Mouse (Mus musculus) ovary, postnatal 36 days (tissue): ENCODE data around the gene Mpdz.

Experiments used
- DNase-seq: peaks from one replicate; pipeline ENCODE4 v3.0.0; 2022; ENCODE audit warnings: low spot score, mixed read lengths

Mpdz gene

DNA sequence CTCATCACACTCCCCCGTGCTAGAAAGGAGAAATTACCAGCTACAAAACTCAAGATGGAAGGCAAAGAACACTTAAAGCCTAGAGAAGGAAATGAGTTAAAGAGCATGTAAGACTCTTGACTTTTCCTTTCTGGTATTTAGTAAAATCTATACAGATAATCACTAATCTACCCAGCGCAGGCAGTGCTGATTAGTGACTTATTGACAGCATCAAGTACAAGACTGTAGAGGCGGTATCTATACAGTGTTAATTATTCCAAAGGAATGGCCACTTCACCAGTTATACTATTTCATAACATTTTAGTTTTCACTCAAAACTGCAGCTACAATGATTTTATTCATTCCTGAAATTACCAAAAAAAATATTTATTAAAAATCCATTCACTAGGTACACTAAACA is 49.7 kb downstream of the Mpdz start:
- DNase-seq, result no peak

DNA sequence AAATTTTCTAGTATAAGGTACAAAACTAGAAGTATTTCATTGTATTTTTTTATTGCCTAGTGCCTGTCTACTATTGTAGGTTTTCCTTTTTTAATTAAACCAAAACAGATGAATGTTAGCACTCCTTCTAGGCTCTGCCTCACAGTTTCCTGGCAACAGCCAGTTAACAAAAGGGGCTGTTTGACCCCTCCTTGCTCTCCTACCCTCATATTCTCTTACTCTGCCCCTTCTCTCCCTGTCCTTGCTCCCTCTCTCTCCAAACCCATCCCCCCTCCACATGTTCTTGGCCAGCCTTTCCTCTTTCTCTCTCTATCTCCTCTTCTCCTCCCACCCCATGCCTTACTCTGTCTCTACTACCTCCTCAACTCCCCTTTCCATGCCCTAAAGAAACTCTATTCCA is 53.4 kb downstream of the Mpdz start:
- no peak for DNase-seq

DNA sequence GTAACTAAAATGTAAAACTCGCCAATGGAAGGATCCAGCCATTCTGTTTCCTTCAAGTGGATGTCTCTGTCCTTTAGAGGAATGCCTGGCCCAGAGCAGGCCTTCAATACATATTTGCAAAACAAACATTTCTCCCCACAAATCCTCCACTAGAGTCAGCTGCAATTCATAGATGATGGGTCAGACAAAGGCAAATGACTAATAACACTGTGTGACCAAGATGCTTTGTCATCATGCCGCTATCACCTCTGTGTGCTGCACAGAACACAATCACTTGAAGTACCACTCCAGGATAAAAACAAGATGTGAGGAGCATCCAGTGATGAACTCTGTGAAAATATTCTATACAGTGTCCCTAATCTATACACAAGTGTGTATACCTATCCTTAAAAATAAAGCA is 55.0 kb downstream of the Mpdz start:
- DNase-seq, result no peak

DNA sequence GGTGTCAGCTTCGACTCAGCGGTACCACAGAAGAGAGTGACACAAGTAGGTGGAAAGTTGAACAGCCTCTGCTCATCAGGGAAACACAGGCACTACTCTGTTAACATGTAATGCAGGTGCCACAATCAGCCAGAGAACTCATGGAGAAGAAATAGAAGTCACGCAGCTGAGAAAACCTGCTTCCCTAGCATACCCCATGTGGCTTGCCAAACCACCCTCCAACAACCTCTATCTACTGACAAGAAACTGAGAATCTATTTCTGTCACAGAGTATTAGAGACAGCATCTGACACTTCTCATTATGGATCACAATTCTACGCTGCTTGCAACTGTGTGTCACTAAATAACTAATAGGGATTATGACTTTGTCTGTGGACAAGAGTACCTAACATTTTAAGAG is 70.3 kb downstream of the Mpdz start:
- DNase-seq, result no peak

GRCm38 (mm10) chr4:81351368-81351767 is 91.2 kb downstream of the Mpdz start:
- no peak for DNase-seq

GRCm38 (mm10) chr4:81348646-81349045 is 94.0 kb downstream of the Mpdz start:
- no peak for DNase-seq

DNA sequence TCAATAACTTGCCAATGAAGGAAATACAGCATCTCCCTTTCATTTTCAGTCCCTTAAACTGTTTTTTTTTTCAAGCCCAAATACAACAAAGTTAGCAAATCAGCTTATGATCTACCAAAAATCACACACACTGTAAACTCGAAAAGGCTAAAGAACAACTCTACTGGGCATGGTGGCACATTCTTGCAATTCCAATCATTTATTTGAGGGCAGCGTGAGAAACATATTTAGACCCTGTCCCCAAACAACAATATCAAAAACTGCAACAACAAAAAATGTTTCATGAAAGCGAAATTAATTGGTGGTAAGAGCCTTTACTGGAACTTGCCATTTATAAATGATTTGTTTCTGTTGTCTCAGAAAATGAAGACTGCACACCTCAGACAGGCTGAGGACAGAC is 97.5 kb downstream of the Mpdz start:
- no peak for DNase-seq

DNA sequence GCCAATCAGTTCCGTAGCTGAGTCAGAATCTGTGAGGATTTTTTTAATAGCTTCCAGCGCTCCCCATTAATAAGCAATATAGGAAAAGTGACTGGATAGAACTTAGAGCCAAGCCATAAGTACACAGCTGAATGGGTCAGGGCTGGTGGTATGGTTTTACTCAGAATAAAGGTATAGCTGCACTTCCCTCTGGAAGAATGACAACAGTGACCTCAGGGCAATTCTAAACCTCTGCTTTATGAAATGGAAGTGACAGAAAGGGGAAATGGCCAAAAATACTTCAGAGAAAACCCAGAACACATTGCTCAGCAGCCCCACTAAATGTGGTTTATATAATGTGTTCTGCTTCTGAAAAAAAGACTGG is 109.0 kb downstream of the Mpdz start:
- no peak for DNase-seq

DNA sequence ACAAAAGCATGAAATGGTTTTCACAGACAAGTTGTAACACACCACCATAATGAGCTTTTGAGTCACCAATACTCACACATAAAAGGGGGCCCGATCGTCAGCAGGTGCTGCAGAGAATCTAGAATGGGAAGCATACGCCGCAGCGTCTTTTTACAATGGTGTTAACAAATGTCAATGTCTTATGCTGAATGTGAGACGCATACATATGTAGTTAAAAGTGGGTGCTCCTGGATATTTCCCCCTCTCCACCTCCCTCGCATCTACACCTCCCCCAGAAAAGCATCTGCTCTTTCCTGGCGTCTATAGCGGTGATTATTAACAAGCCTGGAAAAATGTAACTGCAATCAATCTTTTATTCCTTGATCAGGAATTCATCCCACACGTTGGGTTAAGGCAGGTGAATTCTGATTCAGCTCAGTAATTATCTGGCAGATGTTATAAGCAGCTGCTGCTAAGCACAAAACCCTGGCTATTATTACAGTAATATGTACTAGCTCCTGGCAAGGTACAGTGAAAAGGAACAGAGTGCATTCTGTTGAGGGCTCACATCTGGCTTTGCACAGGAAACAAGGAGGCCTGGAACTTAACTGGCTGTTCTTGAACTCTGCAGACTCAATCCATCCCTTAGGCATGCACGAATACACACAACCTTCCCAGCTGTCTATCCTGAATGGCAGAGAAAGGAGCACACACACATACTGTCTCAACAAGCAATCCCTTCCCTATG is 109.6 kb downstream of the Mpdz start:
- no peak for DNase-seq

- DNase-seq, result no peak
Observed at GRCm38 (mm10) chr4:81332439-81332841, 110.2 kb downstream of the Mpdz start.

- no peak for DNase-seq
Observed at GRCm38 (mm10) chr4:81327694-81328093, 114.9 kb downstream of the Mpdz start.

- no peak for DNase-seq
Observed at GRCm38 (mm10) chr4:81323853-81324252, 118.8 kb downstream of the Mpdz start.

- no peak for DNase-seq
Observed at GRCm38 (mm10) chr4:81322232-81322631, 120.4 kb downstream of the Mpdz start.

DNA sequence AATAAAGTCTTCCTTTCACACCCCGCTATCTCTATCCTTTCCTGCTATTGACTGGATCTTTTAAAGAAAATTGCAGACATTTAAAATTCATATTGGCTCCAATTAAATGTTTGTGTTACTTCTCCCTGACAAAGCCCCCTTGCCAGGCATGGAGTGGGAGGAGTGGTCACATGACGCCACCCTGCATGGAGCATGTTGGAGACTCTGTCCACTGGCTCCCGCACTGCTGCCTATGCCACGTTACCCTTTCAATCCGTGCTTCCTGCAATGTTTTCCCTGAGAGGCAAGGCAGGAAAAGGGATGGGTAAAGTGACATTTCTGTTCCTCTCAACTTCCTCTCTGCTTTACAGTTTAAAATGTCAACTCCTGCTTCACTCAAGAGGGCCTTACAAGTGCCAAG is 128.0 kb downstream of the Mpdz start:
- DNase-seq, result no peak

DNA sequence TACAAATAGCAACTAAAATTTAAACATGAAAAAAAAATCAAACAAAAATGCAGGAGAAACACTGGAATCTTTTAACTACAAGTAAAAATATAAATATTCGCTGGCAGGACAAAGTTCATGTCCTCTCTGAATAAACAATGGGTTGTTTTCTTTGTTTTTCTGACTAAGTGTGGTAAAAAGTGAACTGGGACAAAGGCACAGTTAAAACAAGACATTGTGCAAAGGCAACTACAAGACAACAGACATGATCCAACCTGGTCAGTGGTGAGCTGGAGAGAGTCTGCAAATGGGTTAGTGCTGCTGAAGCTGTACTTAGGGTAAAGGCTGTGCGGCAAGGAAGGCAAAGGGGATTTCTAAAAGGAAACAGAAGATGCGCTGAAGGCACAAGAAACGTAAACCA is 129.4 kb downstream of the Mpdz start:
- DNase-seq, result no peak

DNA sequence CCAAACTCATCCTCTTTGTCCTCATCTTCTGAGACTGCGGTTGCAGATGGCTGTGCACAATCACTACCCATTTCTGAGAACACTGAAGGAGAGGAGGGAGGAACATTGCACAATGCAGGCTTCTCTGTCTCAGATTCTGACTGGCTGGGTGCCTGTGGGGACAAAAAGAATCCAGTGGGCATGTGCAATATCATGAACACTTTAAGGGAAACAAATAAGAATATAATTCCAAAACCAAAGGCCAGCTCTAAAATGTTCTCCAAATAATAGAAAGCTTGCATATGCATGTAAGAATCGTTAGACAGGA is 132.5 kb downstream of the Mpdz start:
- peak; percentile 5 for DNase-seq

DNA sequence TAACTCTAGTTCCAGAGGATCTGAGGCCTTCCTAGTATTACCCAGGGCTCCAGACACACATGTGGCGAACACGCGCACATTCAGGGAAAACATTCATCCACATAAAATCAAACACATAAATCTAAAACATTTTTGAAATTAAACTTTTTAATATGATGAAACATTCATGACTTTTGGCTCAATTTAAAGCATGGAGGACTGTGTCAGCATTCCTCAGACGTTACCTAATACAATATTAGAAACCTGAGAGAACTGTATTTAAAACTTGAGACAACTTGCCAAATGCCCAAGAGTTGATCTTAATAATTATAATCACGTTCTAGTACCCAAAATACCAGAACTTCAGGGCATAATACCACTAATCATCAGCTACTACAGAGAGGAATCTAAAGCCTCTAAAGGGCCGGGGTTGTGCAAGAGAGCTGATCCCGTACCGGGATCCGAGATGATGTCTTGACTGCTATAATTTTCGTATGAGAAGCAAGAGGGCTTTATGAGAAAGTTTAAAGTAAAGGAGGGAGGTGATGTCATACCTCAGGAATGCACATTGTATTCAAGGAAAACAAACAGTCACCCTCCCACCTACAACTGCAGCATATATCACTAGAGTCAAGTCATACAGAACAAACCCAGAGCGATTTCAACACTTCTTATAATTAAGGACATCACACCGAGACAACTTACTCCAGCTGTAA is 133.0 kb downstream of the Mpdz start:
- no peak for DNase-seq

GRCm38 (mm10) chr4:81307596-81308265 is 134.9 kb downstream of the Mpdz start:
- no peak for DNase-seq

GRCm38 (mm10) chr4:81302056-81302455 is 140.6 kb downstream of the Mpdz start:
- no peak for DNase-seq

DNA sequence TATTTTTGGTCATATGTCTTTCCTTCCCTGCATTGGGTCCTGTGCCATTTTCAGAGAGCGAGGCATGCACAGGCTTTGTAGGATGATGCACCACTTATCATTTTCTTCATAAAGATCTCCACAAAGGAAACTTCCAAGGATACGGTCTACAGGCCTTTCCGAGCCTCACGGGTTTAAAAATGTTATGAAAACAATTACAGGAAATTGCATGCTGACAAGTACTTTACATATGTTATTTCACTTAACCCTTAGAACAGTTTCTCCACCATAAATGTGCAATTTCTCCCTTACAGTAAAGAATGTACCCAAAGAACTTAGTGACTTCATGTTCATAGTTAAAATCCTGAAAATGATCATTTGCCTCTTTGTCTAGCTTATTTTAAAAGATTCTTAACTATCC is 144.2 kb downstream of the Mpdz start:
- no peak for DNase-seq

DNA sequence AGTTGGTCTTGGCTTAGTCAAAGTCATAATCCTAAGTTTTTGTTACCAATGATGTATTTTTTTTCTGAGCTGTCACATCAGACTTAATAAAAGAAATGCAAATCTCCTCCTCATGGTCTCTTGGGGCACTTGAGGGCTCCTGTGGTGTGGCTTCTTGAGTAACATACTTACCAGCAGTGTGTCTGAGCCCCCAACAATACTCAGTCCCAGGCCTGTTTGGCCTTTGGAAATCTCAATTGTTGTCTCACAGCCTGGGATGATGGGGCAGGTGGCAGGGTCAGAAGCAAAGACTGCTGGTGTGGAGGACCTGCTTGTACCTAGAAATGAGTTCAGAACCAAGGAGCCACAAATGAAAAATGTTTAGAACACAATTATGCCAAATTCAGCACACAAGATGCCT is 149.3 kb downstream of the Mpdz start:
- no peak for DNase-seq

GRCm38 (mm10) chr4:81285564-81285963 is 157.1 kb downstream of the Mpdz start:
- DNase-seq, result no peak

DNA sequence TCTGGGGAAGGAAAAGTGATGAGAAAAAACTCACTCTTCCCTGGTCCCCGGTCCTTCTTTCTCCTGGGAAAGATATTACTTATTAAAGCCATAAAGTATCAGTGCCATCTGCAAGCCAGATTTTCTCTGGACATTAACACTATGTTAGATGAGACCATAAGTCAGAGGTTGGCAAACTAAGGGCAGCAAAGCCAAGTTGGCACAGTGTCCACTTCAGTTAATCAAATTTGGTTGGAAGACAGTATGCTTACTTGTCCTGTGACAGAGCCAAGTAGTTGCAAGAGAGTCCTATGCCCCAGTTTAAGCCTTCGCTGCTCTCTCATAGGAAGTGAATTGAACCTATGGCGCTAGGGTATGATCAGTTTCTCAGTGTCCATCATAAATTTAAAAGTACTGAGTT is 159.0 kb downstream of the Mpdz start:
- no peak for DNase-seq

- no peak for DNase-seq
Observed at GRCm38 (mm10) chr4:81283081-81283480, 159.5 kb downstream of the Mpdz start.
